Mouse (Mus musculus) v-Abl transformed pro-B cells (cell line): ENCODE data around the gene Nudt5.

Source experiments
- in situ Hi-C, 2 experiments: fragments of 400-800 bp; cut with MboI; formaldehyde crosslinking; loops; one replicate each; pipeline ENCODE4 v1.15.1; 2025; ENCODE audit not compliant: unreplicated experiment in 2 of 2

Nudt5 gene

GRCm38 (mm10) chr2:5844873-5845631, at the start of gene Nudt5, which contains the start of gene Cdc123:
TSS of gene Nudt5 (plus strand) at chr2:5845019.
TSS of gene Cdc123 (minus strand) at chr2:5845164.
- in situ Hi-C loops = loop anchor here (5.0 kb wide), 1 partner anchor 47 kb away; no protein-coding TSS in a partner anchor

- in situ Hi-C loops = no loop called here
Measured at GRCm38 (mm10) chr2:5797816-5798672, 46.8 kb upstream of the Nudt5 start.

- in situ Hi-C loops = loop anchor here (5.0 to 10.0 kb wide), 5 partner anchors 79 to 886 kb away; partner anchors contain the start of gene Phyh (in 1 of the 2)
Measured at GRCm38 (mm10) chr2:5801182-5801640, 43.6 kb upstream of the Nudt5 start.

GRCm38 (mm10) chr2:5801927-5802590, 42.8 kb upstream of the Nudt5 start:
- in situ Hi-C loops = loop anchor here (5.0 to 10.0 kb wide), 5 partner anchors 80 to 887 kb away; partner anchors contain the start of gene Phyh (in 1 of the 2)

- in situ Hi-C loops = loop anchor here (5.0 to 10.0 kb wide), 6 partner anchors 82 to 890 kb away; partner anchors contain the start of gene Phyh (in 1 of the 2)
Measured at GRCm38 (mm10) chr2:5804440-5805045, 40.3 kb upstream of the Nudt5 start.

GRCm38 (mm10) chr2:5805228-5805627, 39.6 kb upstream of the Nudt5 start:
- in situ Hi-C loops = loop anchor here (5.0 to 10.0 kb wide), 6 partner anchors 83 to 890 kb away; partner anchors contain the start of gene Phyh (in 1 of the 2)

GRCm38 (mm10) chr2:5806201-5806600, 38.6 kb upstream of the Nudt5 start:
- in situ Hi-C loops = loop anchor here (5.0 to 10.0 kb wide), 6 partner anchors 84 to 891 kb away; partner anchors contain the start of gene Phyh (in 1 of the 2)

- in situ Hi-C loops = loop anchor here in 1 of 2 experiments (10.0 kb wide), 1 partner anchor 895 kb away; the partner anchor contains the start of gene Phyh
Measured at GRCm38 (mm10) chr2:5810036-5810718, 34.6 kb upstream of the Nudt5 start.

- in situ Hi-C loops = loop anchor here in 1 of 2 experiments (10.0 kb wide), 1 partner anchor 897 kb away; the partner anchor contains the start of gene Phyh
Measured at GRCm38 (mm10) chr2:5811235-5811782, 33.5 kb upstream of the Nudt5 start.

GRCm38 (mm10) chr2:5821264-5821663, 23.6 kb upstream of the Nudt5 start:
- in situ Hi-C loops = loop anchor here in 1 of 2 experiments (5.0 kb wide), 1 partner anchor 734 kb away; no protein-coding TSS in a partner anchor

- in situ Hi-C loops = loop anchor here in 1 of 2 experiments (5.0 kb wide), 1 partner anchor 735 kb away; no protein-coding TSS in a partner anchor
Measured at GRCm38 (mm10) chr2:5822449-5822848, 22.4 kb upstream of the Nudt5 start.

GRCm38 (mm10) chr2:5824213-5824612, 20.6 kb upstream of the Nudt5 start:
- in situ Hi-C loops = loop anchor here in 1 of 2 experiments (5.0 kb wide), 1 partner anchor 737 kb away; no protein-coding TSS in a partner anchor

- in situ Hi-C loops = loop anchor here in 1 of 2 experiments (5.0 kb wide), 1 partner anchor 737 kb away; no protein-coding TSS in a partner anchor
Measured at GRCm38 (mm10) chr2:5824685-5825084, 20.1 kb upstream of the Nudt5 start.

GRCm38 (mm10) chr2:5825265-5825913, 19.4 kb upstream of the Nudt5 start:
- in situ Hi-C loops = no loop called here

- in situ Hi-C loops = no loop called here
Measured at GRCm38 (mm10) chr2:5840815-5841214, 4.0 kb upstream of the Nudt5 start.

GRCm38 (mm10) chr2:5844181-5844872, 492 bp upstream of the Nudt5 start:
- in situ Hi-C loops = no loop called here

GRCm38 (mm10) chr2:5845826-5846225, 1.0 kb downstream of the Nudt5 start:
- in situ Hi-C loops = loop anchor here (5.0 kb wide), 1 partner anchor 46 kb away; no protein-coding TSS in a partner anchor
